Mouse (Mus musculus) spleen, adult 2 months (tissue): ENCODE results near the gene Cdh5. TPM values are rescaled to one million over a fixed set of nuclear protein-coding genes. Genes with fewer than 3 reads are reported as not detected.
A peak's percentile ranks its signal among the peaks of the same experiment; 100 is the strongest.

Source experiments
- DNase-seq, 2 experiments: peaks; one replicate each; pipeline versions ENCODE4 v3.0.0 to v3.0.0-alpha.2; 2012 to 2021; ENCODE audit warnings: low spot score in 2 of 2, low read depth in 1 of 2
- H3K27ac ChIP-seq: fragments of 200-500 bp; 2 replicates; pipeline ENCODE4 v1.5.1; 2012; ENCODE audit warnings: low read length, inconsistent platforms; ENCODE audit not compliant: insufficient read depth
- H3K27me3 ChIP-seq: fragments of 200-500 bp; 2 replicates; pipeline ENCODE4 v1.6.1; 2012; ENCODE audit warnings: mild to moderate bottlenecking, moderate library complexity, low read length, inconsistent platforms; ENCODE audit not compliant: control insufficient read depth, insufficient read depth
- H3K36me3 ChIP-seq: fragments of 200-500 bp; 2 replicates; pipeline ENCODE4 v1.6.1; 2012; ENCODE audit warnings: mild to moderate bottlenecking, low read length, inconsistent platforms; ENCODE audit not compliant: control insufficient read depth, insufficient read depth
- H3K4me1 ChIP-seq: fragments of 200-500 bp; 2 replicates; pipeline ENCODE4 v1.6.1; 2011; ENCODE audit warnings: inconsistent platforms; ENCODE audit not compliant: control insufficient read depth, insufficient read depth, insufficient read length
- H3K4me3 ChIP-seq: fragments of 200-500 bp; 2 replicates; pipeline ENCODE4 v1.5.1; 2011; ENCODE audit warnings: mild to moderate bottlenecking, inconsistent platforms; ENCODE audit not compliant: insufficient read depth, insufficient read length; ENCODE audit errors: extremely low read depth
- CTCF ChIP-seq: fragments of 200-500 bp; IDR thresholded peaks from 2 replicates; pipeline ENCODE4 v1.5.1; 2011; ENCODE audit warnings: mild to moderate bottlenecking, inconsistent platforms; ENCODE audit not compliant: insufficient read depth, insufficient read length, insufficient replicate concordance; ENCODE audit errors: extremely low read depth
- POLR2A ChIP-seq: fragments of 200-500 bp; IDR thresholded peaks from 2 replicates; pipeline ENCODE4 v1.6.1; 2011; ENCODE audit warnings: low read depth, low read length, inconsistent platforms
- WGBS: fragments of 180-500 bp; shearing (Covaris S2); methylation state at CpG from one replicate; pipeline ENCODE4 v1.1.7; 2018; 5-methylcytosine and 5-hydroxymethylcytosine counted together
- polyA plus RNA-seq: library from polyadenylated mRNA; depleted of rRNA; stranded (reverse); fragments of >200 nt; gene quantifications from 2 replicates; pipeline ENCODE4 v1.2.3, GENCODE M21; 2012

Cdh5 gene
- polyA plus RNA-seq, 1 experiment: 23.3 TPM

DNA sequence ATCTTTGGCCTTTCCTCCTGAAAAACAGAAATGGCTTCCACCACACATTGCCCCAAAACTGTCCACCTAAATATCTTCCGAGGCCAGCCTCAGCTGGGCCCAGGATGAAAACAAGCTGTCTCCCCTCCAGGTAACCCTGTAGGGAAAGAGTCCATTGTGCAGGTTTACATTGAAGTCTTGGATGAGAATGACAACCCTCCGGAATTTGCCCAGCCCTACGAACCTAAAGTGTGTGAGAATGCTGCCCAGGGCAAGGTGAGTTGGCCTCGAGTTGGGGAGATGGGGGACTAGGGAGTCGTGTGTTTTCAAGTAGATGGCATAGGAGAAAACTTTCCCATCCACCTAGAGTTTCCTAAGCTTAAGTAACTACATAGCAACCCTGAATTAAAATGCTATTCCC, 36.2 kb downstream of the Cdh5 start:
- Histone ChIP-seq H3K27me3 (no peaks in the 10 kb centered on the region), H3K4me3 (no peak overlapping the region), H3K27ac (no peak overlapping the region), H3K36me3 (no peaks in the 10 kb centered on the region), H3K4me1 (no peaks in the 10 kb centered on the region; the same call in 1 of the 2 replicates)
- TF ChIP-seq POLR2A (no peak), CTCF (no peak)
- DNase-seq: no peak
- 89% methylated on average over 5 of the region's 5 CpGs for WGBS

GRCm38 (mm10) chr8:104140611-104141010, 39.2 kb downstream of the Cdh5 start:
- H3K4me1 ChIP-seq: no peaks in the 10 kb centered on the region; the same call in 1 of the 2 replicates
- H3K4me3 ChIP-seq: no peak overlapping the region
- TF ChIP-seq POLR2A (no peak), CTCF (no peak)
- 94% methylated on average over 13 of the region's 13 CpGs for WGBS
- no peaks in the 10 kb centered on the region for H3K27me3 ChIP-seq
- H3K36me3 ChIP-seq: no peaks in the 10 kb centered on the region
- no peak for DNase-seq
- no peak overlapping the region for H3K27ac ChIP-seq

- Histone ChIP-seq H3K27ac (no peak overlapping the region), H3K4me1 (no peaks in the 10 kb centered on the region; the same call in 1 of the 2 replicates), H3K27me3 (no peaks in the 10 kb centered on the region), H3K4me3 (no peak overlapping the region), H3K36me3 (no peaks in the 10 kb centered on the region)
- TF ChIP-seq POLR2A (no peak), CTCF (no peak)
- WGBS: 95% methylated on average over 25 of the region's 25 CpGs
- DNase-seq: no peak
These were observed 41.0 kb downstream of the Cdh5 start for GRCm38 (mm10) chr8:104142415-104142814.

- TF ChIP-seq CTCF (no peak), POLR2A (no peak)
- DNase-seq: no peak
- Histone ChIP-seq H3K36me3 (no peaks in the 10 kb centered on the region), H3K4me3 (no peak overlapping the region), H3K27ac (no peak overlapping the region), H3K27me3 (no peaks in the 10 kb centered on the region), H3K4me1 (no peaks in the 10 kb centered on the region; the same call in 1 of the 2 replicates)
- WGBS: 88% methylated on average over 4 of the region's 4 CpGs
These were observed 42.0 kb downstream of the Cdh5 start for GRCm38 (mm10) chr8:104143379-104143778.

GRCm38 (mm10) chr8:104144434-104145216, 43.2 kb downstream of the Cdh5 start:
- H3K4me1 ChIP-seq: no peaks in the 10 kb centered on the region
- DNase-seq: no peak
- H3K27ac ChIP-seq: no peak overlapping the region
- TF ChIP-seq CTCF: no peak
- TF ChIP-seq POLR2A: no peak
- WGBS: 72% methylated on average over 13 of the region's 13 CpGs
- no peaks in the 10 kb centered on the region for H3K27me3 ChIP-seq
- H3K4me3 ChIP-seq: no peak overlapping the region
- H3K36me3 ChIP-seq: no peaks in the 10 kb centered on the region

DNA sequence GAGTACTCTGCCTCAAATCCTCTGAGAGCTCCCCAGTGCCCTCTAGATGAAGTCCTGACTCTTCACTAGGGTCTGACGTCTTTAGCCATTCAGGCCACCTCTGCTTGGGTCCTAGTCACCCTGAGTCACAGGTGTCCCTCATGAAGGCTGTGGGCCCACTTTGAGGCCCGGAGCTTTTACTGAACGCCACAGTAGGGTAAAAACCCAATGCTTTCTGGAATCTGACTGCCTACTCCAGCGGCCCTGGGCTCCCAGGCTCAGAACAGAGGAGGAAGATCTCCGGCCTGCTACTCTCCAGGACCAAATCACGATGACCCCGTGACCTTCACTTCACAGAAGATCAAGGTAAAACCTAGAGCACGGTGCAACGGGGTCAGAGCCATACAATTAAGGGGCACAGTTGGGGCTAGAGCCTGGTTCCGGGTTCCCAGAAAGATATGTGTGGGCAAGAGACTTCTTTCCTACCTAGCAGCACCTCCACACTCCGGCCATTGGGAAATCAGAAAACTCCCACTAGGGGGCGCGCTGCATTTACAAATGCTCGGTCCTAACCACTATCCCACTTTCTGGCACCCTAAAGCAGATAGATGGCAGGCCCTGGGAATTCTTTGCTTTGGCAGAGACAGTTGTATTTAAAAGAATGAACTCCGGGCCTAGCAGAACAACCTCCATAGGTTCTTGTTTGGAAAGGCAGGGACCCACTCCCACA, 44.7 kb downstream of the Cdh5 start:
- DNase-seq: peak; percentile 30 to 76
- Histone ChIP-seq H3K36me3 (no peaks in the 10 kb centered on the region), H3K4me1 (no peaks in the 10 kb centered on the region), H3K27ac (no peak overlapping the region), H3K27me3 (no peaks in the 10 kb centered on the region), H3K4me3 (no peak overlapping the region)
- no peak for TF ChIP-seq POLR2A
- TF ChIP-seq CTCF: peak; percentile 61; the same call in 1 of the 2 replicates
- WGBS: 41% methylated on average over 15 of the region's 15 CpGs
